Comparison of ENCODE assay signal across 4 mouse cellular contexts in the genomic region with DNA sequence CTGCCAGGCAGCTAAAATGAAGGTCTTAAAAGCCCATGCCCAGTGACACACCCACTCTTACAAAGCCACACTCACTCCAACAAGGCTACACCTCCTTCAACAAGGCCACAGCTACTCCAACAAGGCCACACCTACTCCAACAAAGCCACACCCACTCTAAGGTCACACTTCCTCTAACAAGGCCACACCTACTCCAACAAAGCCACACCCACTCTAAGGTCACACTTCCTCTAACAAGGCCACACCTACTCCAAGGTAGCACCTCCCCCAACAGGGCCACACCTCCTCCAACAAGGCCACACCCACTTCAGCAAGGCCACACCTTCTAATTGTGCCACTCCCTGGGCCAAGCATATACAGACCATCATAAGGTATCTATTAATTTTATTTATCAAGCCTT. TPM values are rescaled to one million over a fixed set of nuclear protein-coding genes. Genes with fewer than 3 reads are reported as not detected.
"Had no signal": no experiment of that assay in that cellular context is flagged by ENCODE, and none has a peak within 500 bp of the region (broad histone marks: within the 10 kb centered on the region; RNA-seq: fewer than 3 reads in every experiment).

No protein-coding gene starts in this region.

RNA-seq across cellular contexts. Expression of gene Ccdc60, which starts 16.4 kb away (rescaled TPM):
- total RNA-seq: neutrophil, adult 5-6 weeks had no signal
- polyA plus RNA-seq: liver, postnatal 0 days; macrophage; spleen, adult 2 months had no signal
